Mouse (Mus musculus): ENCODE measurements at regions not wholly inside any gene's neighbourhood (a gene's known extent, or its start where the extent isn't known, plus 50 kb on each side); places are given as distances from the start of the nearest gene placed in this dataset.
A peak's percentile ranks its signal among the peaks of the same experiment; 100 is the strongest.

DNA sequence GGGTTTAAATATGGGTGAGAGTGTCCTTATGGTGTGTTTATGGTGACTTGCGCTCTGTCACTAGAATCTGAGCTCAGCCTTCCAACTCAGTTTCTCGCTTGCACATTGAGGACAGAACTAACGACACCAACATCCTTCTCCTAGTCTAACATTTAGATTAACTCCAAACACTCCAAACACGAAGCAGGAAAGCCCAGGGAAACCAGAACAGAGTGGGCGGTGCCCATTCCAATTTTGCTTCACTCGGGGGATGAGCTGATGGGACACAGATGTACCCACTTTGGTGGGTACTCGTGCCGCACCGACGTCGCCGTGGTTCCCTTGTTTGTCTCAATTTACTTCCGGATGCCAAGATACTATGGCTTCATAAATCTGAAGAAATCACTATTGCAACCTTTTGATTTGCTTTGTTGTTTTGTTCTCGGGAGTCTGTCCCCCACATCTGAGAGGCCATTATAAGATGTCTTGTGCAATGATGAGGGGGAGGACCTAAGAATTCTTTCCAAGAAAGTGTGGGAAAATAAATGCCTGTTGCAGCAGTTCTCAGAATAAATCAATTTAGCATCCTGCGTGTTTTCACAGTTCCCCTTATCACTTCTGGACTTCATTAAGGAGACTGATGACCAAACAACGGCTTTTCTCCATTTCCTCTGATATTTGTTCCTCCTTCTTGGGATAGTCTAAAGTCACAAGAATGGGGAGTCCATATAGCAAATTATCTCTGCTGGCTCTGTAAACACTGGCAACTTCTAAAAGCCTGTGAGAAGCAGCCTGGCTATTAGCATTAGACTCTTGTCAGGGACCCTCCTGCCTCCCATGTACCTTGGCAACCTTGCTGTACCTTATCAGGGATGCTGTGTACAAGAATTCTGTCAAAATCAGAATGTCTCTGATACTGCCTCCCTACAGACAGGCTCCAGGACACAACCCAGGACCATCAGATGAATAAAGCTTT is 96.2 kb upstream of the Klf9 start:
- H3K4me2 ChIP-seq (ENCODE audit: low read length): no peak overlapping the region
- 67% methylated on average over 16 of the region's 16 CpGs for WGBS
- no peak for ATAC-seq (ENCODE audit: insufficient number of reproducible peaks, insufficient read depth, low FRiP score, low read depth)
- H3K27me3 ChIP-seq (ENCODE audit: control insufficient read depth, insufficient read depth, low read length): no peaks in the 10 kb centered on the region
- H3K4me1 ChIP-seq (ENCODE audit: control insufficient read depth in 2 of 2, insufficient read depth in 2 of 2, low read length in 2 of 2): no peaks in the 10 kb centered on the region
- H3K9me3 ChIP-seq (ENCODE audit: control insufficient read depth, low read length): no peaks in the 10 kb centered on the region
- no peak overlapping the region for H3K4me3 ChIP-seq (ENCODE audit: control insufficient read depth in 1 of 2, insufficient read depth in 1 of 2, low read depth in 1 of 2, low read length in 2 of 2)
- no peak overlapping the region for H3K27ac ChIP-seq (replicated peaks in 1 of 2; ENCODE audit: control insufficient read depth in 1 of 2, insufficient read depth in 1 of 2, low read depth in 2 of 2, low read length in 2 of 2)
- H3K36me3 ChIP-seq (ENCODE audit: control insufficient read depth, insufficient read depth, low read length): no peaks in the 10 kb centered on the region
- no peak overlapping the region for H3K9ac ChIP-seq (ENCODE audit: low read length)

DNA sequence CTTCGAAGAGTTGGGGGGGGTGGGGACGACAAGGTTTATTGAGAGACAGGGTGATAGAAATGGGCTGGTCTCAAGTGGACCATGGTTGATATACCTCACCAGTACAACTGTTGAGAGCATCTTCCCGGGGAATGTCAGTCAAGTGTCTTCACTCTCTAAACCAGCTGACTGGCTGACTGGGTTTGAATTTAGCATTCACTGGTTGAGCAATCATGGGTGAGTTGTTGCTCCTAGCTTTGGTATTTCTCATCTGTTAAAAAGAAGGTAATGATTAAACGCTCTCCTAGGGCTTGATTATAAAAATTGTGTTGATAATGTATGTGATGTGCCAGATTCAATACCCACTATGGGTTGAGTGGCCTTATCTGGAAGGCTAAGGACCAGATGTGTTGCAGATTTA is 89.6 kb upstream of the Klf9 start:
- Histone ChIP-seq H3K9ac (ENCODE audit: low read length) (no peak overlapping the region), H3K4me2 (ENCODE audit: low read length) (no peak overlapping the region), H3K9me3 (ENCODE audit: control insufficient read depth, low read length) (no peaks in the 10 kb centered on the region), H3K27ac (replicated peaks in 1 of 2; ENCODE audit: control insufficient read depth in 1 of 2, insufficient read depth in 1 of 2, low read depth in 2 of 2, low read length in 2 of 2) (no peak overlapping the region), H3K36me3 (ENCODE audit: control insufficient read depth, insufficient read depth, low read length) (no peaks in the 10 kb centered on the region), H3K4me3 (ENCODE audit: control insufficient read depth in 1 of 2, insufficient read depth in 1 of 2, low read depth in 1 of 2, low read length in 2 of 2) (no peak overlapping the region), H3K27me3 (ENCODE audit: control insufficient read depth, insufficient read depth, low read length) (no peaks in the 10 kb centered on the region), H3K4me1 (ENCODE audit: control insufficient read depth in 2 of 2, insufficient read depth in 2 of 2, low read length in 2 of 2) (no peaks in the 10 kb centered on the region)
- ATAC-seq (ENCODE audit: insufficient number of reproducible peaks, insufficient read depth, low FRiP score, low read depth): no peak
- WGBS: 86% methylated on average over 4 of the region's 4 CpGs

DNA sequence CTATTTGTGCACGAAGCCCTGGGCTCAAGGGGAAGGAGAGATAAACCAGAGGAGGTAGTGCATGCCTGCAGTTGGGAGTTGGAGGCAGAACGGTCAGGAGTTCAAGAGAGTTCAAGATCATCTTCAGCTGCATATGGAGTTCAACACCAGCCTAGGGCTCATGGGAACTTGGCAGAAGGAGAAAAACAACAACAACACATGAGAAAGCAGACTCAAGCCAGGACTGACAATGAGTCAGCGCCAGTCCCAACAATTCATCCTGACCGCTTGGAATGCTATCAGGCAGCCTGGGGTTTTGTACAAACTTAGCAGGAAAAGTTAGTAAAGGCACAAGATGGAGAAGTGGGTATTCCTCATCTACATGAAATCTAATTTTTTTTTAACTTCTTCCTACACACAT is 86.6 kb upstream of the Klf9 start:
- 56% methylated on average over 4 of the region's 4 CpGs for WGBS
- Histone ChIP-seq H3K9ac (ENCODE audit: low read length) (no peak overlapping the region), H3K9me3 (ENCODE audit: control insufficient read depth, low read length) (no peaks in the 10 kb centered on the region), H3K4me2 (ENCODE audit: low read length) (no peak overlapping the region), H3K27ac (replicated peaks in 1 of 2; ENCODE audit: control insufficient read depth in 1 of 2, insufficient read depth in 1 of 2, low read depth in 2 of 2, low read length in 2 of 2) (no peak overlapping the region), H3K4me1 (ENCODE audit: control insufficient read depth in 2 of 2, insufficient read depth in 2 of 2, low read length in 2 of 2) (peaks cover 12 to 13% of the 10 kb centered on the region in 2 experiments), H3K4me3 (ENCODE audit: control insufficient read depth in 1 of 2, insufficient read depth in 1 of 2, low read depth in 1 of 2, low read length in 2 of 2) (no peak overlapping the region), H3K27me3 (ENCODE audit: control insufficient read depth, insufficient read depth, low read length) (no peaks in the 10 kb centered on the region), H3K36me3 (ENCODE audit: control insufficient read depth, insufficient read depth, low read length) (no peaks in the 10 kb centered on the region)
- ATAC-seq (ENCODE audit: insufficient number of reproducible peaks, insufficient read depth, low FRiP score, low read depth): no peak

DNA sequence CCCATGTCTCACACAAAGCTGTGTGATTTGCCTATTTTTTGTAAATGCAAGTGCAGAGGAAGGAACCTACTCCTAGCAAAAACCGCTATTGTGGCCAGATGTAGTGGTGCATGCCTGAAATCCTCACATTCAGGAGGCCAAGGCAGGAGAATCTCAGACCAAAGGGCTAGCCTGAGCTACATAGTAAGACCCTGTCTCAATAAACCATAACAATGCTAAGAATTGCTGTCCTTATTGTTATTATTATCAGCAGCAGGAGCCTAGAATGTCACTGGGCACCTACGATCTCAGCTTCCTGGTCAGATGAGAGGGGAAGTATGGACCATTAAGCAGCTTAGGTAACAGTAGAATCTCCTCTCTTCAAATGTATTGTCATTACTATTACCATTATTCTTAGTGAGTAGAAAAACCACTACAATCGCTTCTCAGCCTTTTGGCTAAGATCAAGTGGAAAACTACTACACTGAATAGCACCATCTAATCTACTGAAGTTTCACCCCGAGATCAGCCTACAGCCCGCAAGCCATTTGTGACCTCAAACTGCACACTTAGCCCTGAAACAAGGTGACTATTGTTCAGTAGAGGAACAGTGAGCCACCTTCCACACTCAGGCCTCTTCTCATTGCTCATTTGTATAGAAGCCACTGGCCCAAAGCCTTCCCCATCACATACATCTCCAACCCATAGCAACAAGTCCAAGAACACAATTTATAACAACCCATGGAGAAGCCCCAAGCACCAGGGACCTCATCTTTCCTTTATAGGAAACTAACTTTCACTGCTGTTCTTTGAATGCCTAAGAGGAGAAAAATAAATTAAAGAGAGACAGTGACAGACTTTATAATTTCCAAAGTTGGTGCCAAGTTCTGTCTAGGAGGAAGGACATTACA is 84.9 kb upstream of the Klf9 start:
- ATAC-seq (ENCODE audit: insufficient number of reproducible peaks, insufficient read depth, low FRiP score, low read depth): no peak
- peaks cover 12 to 13% of the 10 kb centered on the region in 2 experiments for H3K4me1 ChIP-seq (ENCODE audit: control insufficient read depth in 2 of 2, insufficient read depth in 2 of 2, low read length in 2 of 2)
- peak overlapping the region in 1 of 2 experiments; percentile 21; a peak in 1 of 4 replicates for H3K27ac ChIP-seq (replicated peaks in 1 of 2; ENCODE audit: control insufficient read depth in 1 of 2, insufficient read depth in 1 of 2, low read depth in 2 of 2, low read length in 2 of 2)
- no peaks in the 10 kb centered on the region for H3K9me3 ChIP-seq (ENCODE audit: control insufficient read depth, low read length)
- H3K4me3 ChIP-seq (ENCODE audit: control insufficient read depth in 1 of 2, insufficient read depth in 1 of 2, low read depth in 1 of 2, low read length in 2 of 2): peak overlapping the region in 1 of 2 experiments; percentile 34; a peak in 1 of 4 replicates
- no peaks in the 10 kb centered on the region for H3K36me3 ChIP-seq (ENCODE audit: control insufficient read depth, insufficient read depth, low read length)
- H3K27me3 ChIP-seq (ENCODE audit: control insufficient read depth, insufficient read depth, low read length): no peaks in the 10 kb centered on the region
- peak overlapping the region; percentile 66 for H3K9ac ChIP-seq (ENCODE audit: low read length)
- H3K4me2 ChIP-seq (ENCODE audit: low read length): peak overlapping the region; percentile 61
- whole genome bisulfite sequencing: 84% methylated on average over 5 of the region's 5 CpGs

DNA sequence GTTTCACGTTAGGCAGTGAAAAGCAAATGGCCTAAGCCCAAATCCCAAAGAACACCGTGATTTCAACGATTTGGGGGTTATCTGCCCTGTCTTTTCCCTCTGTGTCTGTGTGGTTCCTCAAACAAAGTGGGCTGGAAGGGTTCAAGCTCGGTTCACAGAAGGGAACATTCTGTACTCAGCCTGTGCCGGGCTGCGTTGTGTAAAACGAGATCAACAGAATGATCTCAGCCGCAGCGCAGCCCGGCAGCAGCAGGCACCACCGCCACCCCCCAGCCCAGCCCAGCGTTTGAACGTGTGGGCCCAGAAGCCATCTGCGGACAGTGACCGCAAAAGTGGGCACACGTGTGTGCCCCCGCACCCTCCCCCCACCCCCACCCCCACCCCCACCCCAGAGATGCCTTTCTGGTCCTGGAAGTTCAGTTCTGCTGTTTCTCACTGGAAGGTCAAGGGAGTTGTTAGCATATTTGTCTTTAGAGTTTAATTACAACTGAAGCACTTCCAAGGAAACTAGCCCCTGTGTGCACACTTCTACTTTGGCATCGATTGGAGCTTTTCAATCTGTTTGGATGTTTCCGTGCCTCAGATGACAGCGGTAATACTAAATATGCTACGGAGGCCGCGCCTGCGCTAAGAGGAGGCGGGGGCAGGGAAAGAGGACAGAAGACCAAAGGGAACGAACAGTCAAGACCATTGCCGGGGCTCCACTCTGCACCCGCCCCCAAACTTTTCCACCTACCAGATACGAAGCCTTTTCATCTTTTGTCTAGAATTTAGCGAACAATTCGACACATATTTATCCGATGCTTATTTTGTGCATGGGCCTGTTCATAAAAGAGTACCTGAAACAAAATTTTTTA is 83.9 kb upstream of the Klf9 start:
- H3K4me1 ChIP-seq (ENCODE audit: control insufficient read depth in 2 of 2, insufficient read depth in 2 of 2, low read length in 2 of 2): peaks cover 12 to 13% of the 10 kb centered on the region in 2 experiments
- H3K4me2 ChIP-seq (ENCODE audit: low read length): peak overlapping the region; percentile 61
- H3K36me3 ChIP-seq (ENCODE audit: control insufficient read depth, insufficient read depth, low read length): no peaks in the 10 kb centered on the region
- H3K4me3 ChIP-seq (ENCODE audit: control insufficient read depth in 1 of 2, insufficient read depth in 1 of 2, low read depth in 1 of 2, low read length in 2 of 2): peak overlapping the region; percentile 30 to 34
- peak overlapping the region; percentile 21 to 56; a peak in 2 of 4 replicates for H3K27ac ChIP-seq (replicated peaks in 1 of 2; ENCODE audit: control insufficient read depth in 1 of 2, insufficient read depth in 1 of 2, low read depth in 2 of 2, low read length in 2 of 2)
- H3K9me3 ChIP-seq (ENCODE audit: control insufficient read depth, low read length): no peaks in the 10 kb centered on the region
- WGBS: 2% methylated on average over 32 of the region's 32 CpGs
- H3K9ac ChIP-seq (ENCODE audit: low read length): peak overlapping the region; percentile 66
- peak; percentile 59; the same call in 1 of the 2 replicates for ATAC-seq (ENCODE audit: insufficient number of reproducible peaks, insufficient read depth, low FRiP score, low read depth)
- H3K27me3 ChIP-seq (ENCODE audit: control insufficient read depth, insufficient read depth, low read length): no peaks in the 10 kb centered on the region

DNA sequence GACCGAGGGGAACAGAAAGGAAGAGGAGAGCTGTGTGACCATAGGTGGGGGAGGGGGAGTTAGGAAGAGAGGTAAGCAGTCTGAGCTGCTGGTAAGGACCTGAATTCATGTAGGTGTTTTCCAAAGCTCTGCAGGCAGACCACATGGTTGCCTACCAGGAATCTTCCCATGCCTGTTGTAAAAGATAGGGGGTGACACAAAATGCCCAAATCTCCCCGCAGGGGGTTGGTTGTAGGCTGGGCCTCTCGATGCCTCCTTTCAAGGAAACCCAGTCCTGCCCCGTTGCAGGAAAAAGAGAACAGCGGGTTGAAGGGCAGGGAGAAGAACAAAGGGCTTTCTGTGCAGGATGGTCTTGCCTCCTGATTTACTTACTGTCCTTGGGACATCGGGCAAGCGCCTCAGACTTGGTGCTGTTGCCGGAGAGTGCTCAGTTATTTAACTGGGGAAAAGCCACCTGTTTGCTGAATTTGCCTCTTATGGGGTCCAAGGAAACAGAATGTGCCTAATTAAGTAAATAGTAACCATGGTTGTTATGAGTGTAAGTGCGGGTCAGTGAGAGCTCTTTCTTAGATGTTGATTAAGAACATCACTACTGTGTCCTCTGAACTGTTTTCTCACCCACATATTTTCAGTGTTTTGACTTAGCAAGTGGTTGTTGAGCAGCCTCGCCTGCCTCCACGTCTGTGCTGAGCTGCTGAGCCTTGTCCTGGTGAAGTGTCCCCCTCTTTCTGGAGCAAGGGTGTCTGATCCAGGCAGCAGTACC is 83.1 kb upstream of the Klf9 start:
- WGBS: 32% methylated on average over 11 of the region's 11 CpGs
- ATAC-seq (ENCODE audit: insufficient number of reproducible peaks, insufficient read depth, low FRiP score, low read depth): no peak
- Histone ChIP-seq H3K9me3 (ENCODE audit: control insufficient read depth, low read length) (no peaks in the 10 kb centered on the region), H3K9ac (ENCODE audit: low read length) (peak overlapping the region; percentile 66), H3K27me3 (ENCODE audit: control insufficient read depth, insufficient read depth, low read length) (no peaks in the 10 kb centered on the region), H3K4me1 (ENCODE audit: control insufficient read depth in 2 of 2, insufficient read depth in 2 of 2, low read length in 2 of 2) (peaks cover 12 to 13% of the 10 kb centered on the region in 2 experiments), H3K4me3 (ENCODE audit: control insufficient read depth in 1 of 2, insufficient read depth in 1 of 2, low read depth in 1 of 2, low read length in 2 of 2) (peak overlapping the region; percentile 30 to 34; a peak in 3 of 4 replicates), H3K36me3 (ENCODE audit: control insufficient read depth, insufficient read depth, low read length) (no peaks in the 10 kb centered on the region), H3K4me2 (ENCODE audit: low read length) (peak overlapping the region; percentile 61), H3K27ac (replicated peaks in 1 of 2; ENCODE audit: control insufficient read depth in 1 of 2, insufficient read depth in 1 of 2, low read depth in 2 of 2, low read length in 2 of 2) (no peak overlapping the region)

All from heart, embryonic 14.5 days (tissue).